Mouse (Mus musculus) forebrain, postnatal 0 days (tissue): ENCODE measurements around the gene Cdc42bpa. TPM values are rescaled to one million over a fixed set of nuclear protein-coding genes. Genes with fewer than 3 reads are reported as not detected.

Experiments
- ATAC-seq: fragments of 200-750 bp; cut with Nextera tagmentation; 2 replicates; pipeline ENCODE4 v1.8.0; 2017; ENCODE audit warnings: mild to moderate bottlenecking, moderate library complexity
- DNase-seq: peaks from one replicate; pipeline ENCODE4 v3.0.0-alpha.2; 2015
- H3K27ac ChIP-seq: fragments of 300-500 bp; sonication (generic); 2 replicates; pipeline ENCODE4 v1.5.1; 2014; ENCODE audit warnings: low read depth, mild to moderate bottlenecking, antibody characterized with exemption, low read length, moderate library complexity, mixed read lengths
- H3K27me3 ChIP-seq: fragments of 300-500 bp; sonication (generic); 2 replicates; pipeline ENCODE4 v1.6.1; 2014; ENCODE audit warnings: mild to moderate bottlenecking, low read length, mixed read lengths; ENCODE audit not compliant: insufficient read depth
- H3K36me3 ChIP-seq: fragments of 300-500 bp; sonication (generic); 2 replicates; pipeline ENCODE4 v1.6.1; 2014; ENCODE audit warnings: mild to moderate bottlenecking, moderate library complexity; ENCODE audit not compliant: insufficient read depth
- H3K4me1 ChIP-seq: fragments of 300-500 bp; sonication (generic); 2 replicates; pipeline ENCODE4 v1.6.1; 2014; ENCODE audit warnings: antibody characterized with exemption; ENCODE audit not compliant: insufficient read depth
- H3K4me2 ChIP-seq: fragments of 300-500 bp; sonication (generic); 2 replicates; pipeline ENCODE4 v1.6.1; 2014; ENCODE audit warnings: low read depth, mild to moderate bottlenecking, moderate library complexity
- H3K4me3 ChIP-seq: fragments of 300-500 bp; sonication (generic); 2 replicates; pipeline ENCODE4 v1.5.1; 2014; ENCODE audit warnings: low read depth, low read length, mixed read lengths
- H3K9ac ChIP-seq: fragments of 300-500 bp; sonication (generic); 2 replicates; pipeline ENCODE4 v1.6.1; 2014; ENCODE audit warnings: mild to moderate bottlenecking
- H3K9me3 ChIP-seq: fragments of 300-500 bp; sonication (generic); 2 replicates; pipeline ENCODE4 v1.6.1; 2016; ENCODE audit warnings: low read length
- CTCF ChIP-seq: sonication (generic); IDR thresholded peaks from 2 replicates; pipeline ENCODE4 v1.5.1; 2016; ENCODE audit warnings: antibody characterized with exemption, control low read depth, low read depth
- WGBS: fragments of 180-500 bp; shearing (Covaris S2); extraction: QIAGEN DNeasy Blood & Tissue Kit; methylation state at CpG from one replicate; pipeline ENCODE4 v1.1.7; 2014; 5-methylcytosine and 5-hydroxymethylcytosine counted together
- polyA plus RNA-seq: library from polyadenylated mRNA; unstranded; fragments of >200 nt; fragmentation: Nextera tagmentation; extraction: Ambion mirVana; gene quantifications from 2 replicates; pipeline ENCODE4 v1.2.1, GENCODE M21; 2015
- total RNA-seq: library from RNA; depleted of rRNA; stranded (reverse); fragments of >200 nt; gene quantifications from 2 replicates; pipeline ENCODE4 v1.2.3, GENCODE M21; 2014

Gene Cdc42bpa
- total and polyA plus RNA-seq, 2 experiments from 2014 or later: 25.2 to 111 TPM

- Histone ChIP-seq H3K4me1 (no peaks in the 10 kb centered on the region), H3K27ac (no peak overlapping the region), H3K9ac (no peak overlapping the region), H3K36me3 (no peaks in the 10 kb centered on the region), H3K4me2 (no peak overlapping the region), H3K9me3 (no peaks in the 10 kb centered on the region), H3K27me3 (no peaks in the 10 kb centered on the region), H3K4me3 (no peak overlapping the region)
- WGBS: 90% methylated on average over 4 of the region's 4 CpGs
- ATAC-seq (no peak), DNase-seq (no peak)
- TF ChIP-seq CTCF: no peak
These were observed 218.8 kb downstream of the Cdc42bpa start for GRCm38 (mm10) chr1:180179100-180179499.

- WGBS: 87% methylated on average over 2 of the region's 2 CpGs
- no peak overlapping the region for H3K4me3 ChIP-seq
- H3K9me3 ChIP-seq: no peaks in the 10 kb centered on the region
- no peak overlapping the region for H3K9ac ChIP-seq
- no peaks in the 10 kb centered on the region for H3K27me3 ChIP-seq
- H3K4me2 ChIP-seq: no peak overlapping the region
- H3K27ac ChIP-seq: no peak overlapping the region
- TF ChIP-seq CTCF: no peak
- no peaks in the 10 kb centered on the region for H3K36me3 ChIP-seq
- no peaks in the 10 kb centered on the region for H3K4me1 ChIP-seq
- ATAC-seq: no peak
- no peak for DNase-seq
These were observed 219.6 kb downstream of the Cdc42bpa start for GRCm38 (mm10) chr1:180179840-180180239.

GRCm38 (mm10) chr1:180181304-180181965 lies 221.2 kb downstream of the Cdc42bpa start:
- ATAC-seq: no peak
- 90% methylated on average over 7 of the region's 7 CpGs for WGBS
- Histone ChIP-seq H3K27ac (no peak overlapping the region), H3K36me3 (no peaks in the 10 kb centered on the region), H3K4me1 (no peaks in the 10 kb centered on the region), H3K9me3 (no peaks in the 10 kb centered on the region), H3K4me3 (no peak overlapping the region), H3K4me2 (no peak overlapping the region), H3K27me3 (no peaks in the 10 kb centered on the region), H3K9ac (no peak overlapping the region)
- DNase-seq: no peak
- TF ChIP-seq CTCF: no peak

- no peaks in the 10 kb centered on the region for H3K9me3 ChIP-seq
These were observed 221.7 kb downstream of the Cdc42bpa start for GRCm38 (mm10) chr1:180181966-180182319.

GRCm38 (mm10) chr1:180182731-180183130 lies 222.5 kb downstream of the Cdc42bpa start:
- no peak for TF ChIP-seq CTCF
- no peak for ATAC-seq
- Histone ChIP-seq H3K36me3 (no peaks in the 10 kb centered on the region), H3K4me3 (no peak overlapping the region), H3K9ac (no peak overlapping the region), H3K4me2 (no peak overlapping the region), H3K4me1 (no peaks in the 10 kb centered on the region), H3K9me3 (no peaks in the 10 kb centered on the region), H3K27ac (no peak overlapping the region), H3K27me3 (no peaks in the 10 kb centered on the region)
- DNase-seq: no peak
- 83% methylated on average over 3 of the region's 3 CpGs for WGBS

More at GRCm38 (mm10) chr1:180181966-180182319, 221.7 kb downstream of the Cdc42bpa start:
- DNase-seq (no peak), ATAC-seq (no peak)
- H3K27ac ChIP-seq: no peak overlapping the region
- TF ChIP-seq CTCF: no peak
- no peak overlapping the region for H3K9ac ChIP-seq
- H3K27me3 ChIP-seq: no peaks in the 10 kb centered on the region
- H3K4me3 ChIP-seq: no peak overlapping the region
- no peaks in the 10 kb centered on the region for H3K4me1 ChIP-seq
- H3K4me2 ChIP-seq: no peak overlapping the region
- no peaks in the 10 kb centered on the region for H3K36me3 ChIP-seq
- 82% methylated on average over 9 of the region's 9 CpGs for WGBS

- Histone ChIP-seq H3K9me3 (no peaks in the 10 kb centered on the region), H3K9ac (no peak overlapping the region), H3K27ac (no peak overlapping the region), H3K36me3 (no peaks in the 10 kb centered on the region), H3K4me2 (no peak overlapping the region), H3K4me3 (no peak overlapping the region), H3K4me1 (no peaks in the 10 kb centered on the region), H3K27me3 (no peaks in the 10 kb centered on the region)
- 90% methylated on average over 6 of the region's 6 CpGs for WGBS
- no peak for TF ChIP-seq CTCF
- ATAC-seq (no peak), DNase-seq (no peak)
These were observed 223.4 kb downstream of the Cdc42bpa start for GRCm38 (mm10) chr1:180183525-180184159.

GRCm38 (mm10) chr1:180184768-180185167 lies 224.5 kb downstream of the Cdc42bpa start:
- Histone ChIP-seq H3K4me2 (no peak overlapping the region), H3K27ac (no peak overlapping the region), H3K27me3 (no peaks in the 10 kb centered on the region), H3K4me1 (no peaks in the 10 kb centered on the region), H3K4me3 (no peak overlapping the region), H3K9ac (no peak overlapping the region), H3K36me3 (no peaks in the 10 kb centered on the region), H3K9me3 (no peaks in the 10 kb centered on the region)
- DNase-seq: no peak
- ATAC-seq: no peak
- no peak for TF ChIP-seq CTCF
- 44% methylated on average over 7 of the region's 7 CpGs for WGBS
